Mouse (Mus musculus) natural killer cell, adult 2 months (primary cell): ENCODE data around the gene Eed.

Experiments used
- DNase-seq, 2 experiments: peaks; one replicate each; pipeline ENCODE4 v3.0.0; 2022; ENCODE audit warnings: low spot score in 2 of 2

Eed gene

DNA sequence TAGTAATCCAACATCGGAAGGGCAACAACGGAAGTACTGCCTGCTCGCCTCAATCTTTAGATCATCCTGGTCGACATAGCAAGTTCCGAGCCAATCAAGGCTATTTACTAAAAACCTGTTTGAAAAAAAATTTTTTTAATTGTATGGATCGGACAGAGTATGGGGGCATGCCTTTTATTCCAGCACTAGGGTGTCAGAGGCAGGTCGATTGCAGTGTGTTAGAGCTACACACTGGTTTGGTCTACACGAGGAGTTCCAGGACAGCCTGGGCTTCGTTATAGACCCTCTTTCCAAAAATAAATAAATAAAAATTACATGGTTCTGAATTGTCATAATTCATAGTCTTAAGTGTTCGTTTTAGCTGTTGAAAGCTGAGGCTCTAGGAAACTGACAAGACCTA lies 774 bp upstream of the Eed start:
- no peak for DNase-seq

DNA sequence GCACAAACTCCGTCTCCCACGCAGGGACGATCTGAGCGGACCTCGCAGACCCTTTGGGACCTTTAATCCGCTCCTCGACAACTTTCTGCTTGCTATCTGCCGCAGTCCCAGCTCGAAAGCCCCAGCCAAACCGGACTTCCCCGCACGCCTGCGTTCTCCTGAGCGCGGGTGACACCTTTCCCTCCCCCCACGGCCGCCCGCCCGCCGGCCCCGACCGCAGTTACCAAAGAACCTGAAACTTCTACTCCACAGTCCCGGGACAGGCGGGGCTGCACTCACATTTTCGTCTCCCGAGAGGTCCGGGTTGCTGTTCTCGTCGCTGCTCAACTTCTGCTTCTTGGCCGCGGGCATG lies 674 bp downstream of the Eed start:
- no peak for DNase-seq

- peak in 1 of 2 experiments; percentile 9 for DNase-seq
Observed at GRCm38 (mm10) chr7:89979432-89980130, 1.2 kb downstream of the Eed start.

GRCm38 (mm10) chr7:89976796-89977195 lies 4.0 kb downstream of the Eed start:
- DNase-seq = no peak

DNA sequence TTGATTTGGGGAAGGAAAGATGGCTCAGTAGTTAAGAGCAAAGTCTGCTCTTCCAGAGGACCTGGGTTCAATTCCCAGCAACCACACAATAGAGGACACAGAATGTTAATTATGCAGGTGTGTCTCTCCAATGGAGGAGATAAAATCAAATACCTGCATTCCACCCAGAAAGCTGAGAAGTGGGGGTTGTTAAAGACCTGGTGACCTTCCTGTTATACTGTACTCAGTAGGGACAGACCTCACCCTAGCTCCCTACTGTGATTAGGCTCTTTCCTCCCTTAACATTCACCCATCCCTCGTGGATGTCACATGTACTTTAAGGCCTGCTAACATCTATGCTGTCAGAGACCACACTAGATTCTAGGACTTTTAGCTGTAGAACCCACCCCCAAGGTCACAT lies 5.2 kb downstream of the Eed start:
- DNase-seq = no peak

DNA sequence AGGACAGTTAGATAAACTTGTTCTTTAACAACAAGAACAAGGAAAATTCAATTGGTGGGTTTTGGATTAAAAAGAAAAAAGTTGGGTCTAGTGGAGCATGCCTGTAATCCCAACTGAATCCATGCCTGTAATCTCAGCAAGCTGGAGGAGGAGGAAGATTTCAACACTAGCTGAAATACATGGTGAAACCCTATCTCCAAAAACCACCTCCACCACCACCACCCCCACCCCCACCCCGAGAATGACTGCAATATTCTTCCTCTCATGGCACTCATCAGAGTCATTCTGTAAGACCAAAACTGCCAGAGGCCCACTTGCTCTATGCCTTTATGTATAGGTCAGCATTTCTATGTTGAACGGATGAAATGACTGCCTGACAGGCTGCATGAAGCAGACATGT lies 13.5 kb downstream of the Eed start:
- no peak for DNase-seq

DNA sequence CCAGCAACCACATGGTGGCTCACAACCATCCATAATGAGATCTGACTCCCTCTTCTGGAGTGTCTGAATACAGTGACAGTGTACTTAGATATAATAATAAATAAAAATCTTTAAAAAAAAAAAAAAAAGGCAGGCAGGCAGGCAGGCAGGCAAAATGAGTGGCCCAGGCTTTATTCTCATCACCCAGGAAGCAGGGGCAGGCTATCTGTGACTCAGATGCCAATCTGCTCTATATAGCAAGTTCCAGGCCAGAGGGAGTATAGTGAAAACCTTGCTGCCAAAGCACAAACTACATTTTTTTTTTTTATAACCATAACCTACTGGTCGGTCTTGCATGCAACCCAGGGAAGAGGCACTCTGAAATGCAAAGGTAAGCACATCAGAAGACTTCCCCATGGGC lies 14.0 kb downstream of the Eed start:
- no peak for DNase-seq

GRCm38 (mm10) chr7:89963135-89963534 lies 17.6 kb downstream of the Eed start:
- DNase-seq = no peak

- DNase-seq = no peak
Observed at GRCm38 (mm10) chr7:89957300-89957699, 23.5 kb downstream of the Eed start.

- no peak for DNase-seq
Observed at GRCm38 (mm10) chr7:89954261-89954660, 26.5 kb downstream of the Eed start.

DNA sequence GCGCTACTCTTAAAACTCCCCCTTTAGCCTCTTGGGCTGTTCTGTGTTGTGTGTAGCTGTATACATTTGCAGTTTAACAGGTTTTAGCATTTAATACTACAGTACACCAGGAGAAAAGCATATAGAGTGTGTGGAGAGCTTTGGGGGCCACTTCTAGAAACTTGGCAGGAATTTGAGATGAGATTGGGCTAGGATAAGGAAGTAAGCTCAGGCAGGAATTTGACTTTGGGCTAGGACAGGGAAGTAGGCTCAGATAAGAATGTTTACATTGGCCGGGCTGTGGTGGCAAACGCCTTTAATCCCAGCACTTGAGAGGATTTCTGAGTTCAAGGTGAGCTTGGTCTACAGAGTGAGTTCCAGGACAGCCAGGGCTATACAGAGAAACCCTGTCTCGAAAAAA lies 31.4 kb downstream of the Eed start:
- no peak for DNase-seq

GRCm38 (mm10) chr7:89948026-89948425 lies 32.8 kb downstream of the Eed start:
- DNase-seq = no peak

DNA sequence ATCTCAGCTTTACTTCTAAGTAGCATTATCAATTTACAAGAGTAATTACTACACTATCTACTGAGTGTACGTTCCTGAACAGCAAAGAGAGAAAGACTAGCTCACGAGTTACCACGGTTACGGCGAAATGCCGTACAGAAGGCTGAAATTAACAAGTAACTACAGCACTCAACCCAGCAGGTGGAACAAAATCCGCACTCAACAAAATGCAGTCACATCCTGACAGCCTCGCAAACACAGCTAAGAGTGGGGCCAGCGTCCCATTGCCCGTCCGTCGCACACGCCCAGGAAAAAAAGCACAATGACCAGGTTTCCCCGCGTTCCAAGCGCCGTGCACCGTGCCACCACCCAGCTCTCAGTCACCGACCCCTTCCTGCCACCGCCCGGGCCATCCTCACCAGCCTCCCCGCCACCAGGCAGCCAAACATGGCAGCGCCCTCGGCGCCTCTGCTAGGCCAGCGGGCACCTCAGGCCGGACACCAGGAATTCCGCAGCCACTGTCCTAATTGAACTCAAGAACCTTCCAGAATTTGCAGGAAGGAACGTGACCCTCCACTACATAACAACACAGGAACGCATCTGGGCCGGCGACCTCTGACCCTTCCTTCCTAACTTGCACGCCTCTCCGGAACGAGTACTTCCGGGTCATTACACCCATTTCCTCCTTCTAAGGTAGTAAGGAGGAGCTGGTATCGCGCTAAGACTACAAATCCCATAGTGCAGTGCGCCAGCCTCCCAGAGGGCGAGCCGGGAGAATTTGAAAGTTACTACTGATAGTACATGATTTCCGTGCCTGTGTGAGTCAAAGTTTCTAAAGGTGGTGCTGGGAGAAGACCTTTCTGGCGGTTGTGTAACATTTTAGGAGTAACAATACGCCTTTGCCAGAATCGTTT lies 40.0 kb downstream of the Eed start, which contains the start of gene Hikeshi:
Gene Hikeshi (minus strand): TSS at position 634 of the 893 bp plus-strand sequence.
- peak; percentile 94 for DNase-seq

- DNase-seq = no peak
Observed at GRCm38 (mm10) chr7:89939497-89940353, 41.1 kb downstream of the Eed start.

- DNase-seq = no peak
Observed at GRCm38 (mm10) chr7:89923441-89924180, 57.2 kb downstream of the Eed start.

GRCm38 (mm10) chr7:89917776-89918175 lies 63.0 kb downstream of the Eed start:
- no peak for DNase-seq

DNA sequence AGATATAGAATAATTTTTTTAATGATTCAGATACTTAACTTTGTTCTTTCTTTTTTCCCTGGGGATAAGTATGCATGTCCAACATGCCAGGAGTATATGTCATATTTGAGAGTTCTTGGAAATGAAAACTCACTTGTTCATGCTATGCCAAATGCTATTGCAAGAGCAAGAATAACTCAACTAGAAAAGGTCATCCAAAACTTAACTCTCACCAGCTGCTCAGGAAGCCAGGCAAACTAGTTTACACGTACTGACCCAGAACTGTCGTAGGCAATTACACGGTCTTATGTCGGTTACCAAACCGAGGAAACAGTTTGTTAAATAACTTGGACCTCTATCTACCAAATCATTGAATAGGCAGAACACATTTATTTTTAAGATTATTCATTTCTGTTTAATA lies 64.1 kb downstream of the Eed start:
- DNase-seq = no peak

DNA sequence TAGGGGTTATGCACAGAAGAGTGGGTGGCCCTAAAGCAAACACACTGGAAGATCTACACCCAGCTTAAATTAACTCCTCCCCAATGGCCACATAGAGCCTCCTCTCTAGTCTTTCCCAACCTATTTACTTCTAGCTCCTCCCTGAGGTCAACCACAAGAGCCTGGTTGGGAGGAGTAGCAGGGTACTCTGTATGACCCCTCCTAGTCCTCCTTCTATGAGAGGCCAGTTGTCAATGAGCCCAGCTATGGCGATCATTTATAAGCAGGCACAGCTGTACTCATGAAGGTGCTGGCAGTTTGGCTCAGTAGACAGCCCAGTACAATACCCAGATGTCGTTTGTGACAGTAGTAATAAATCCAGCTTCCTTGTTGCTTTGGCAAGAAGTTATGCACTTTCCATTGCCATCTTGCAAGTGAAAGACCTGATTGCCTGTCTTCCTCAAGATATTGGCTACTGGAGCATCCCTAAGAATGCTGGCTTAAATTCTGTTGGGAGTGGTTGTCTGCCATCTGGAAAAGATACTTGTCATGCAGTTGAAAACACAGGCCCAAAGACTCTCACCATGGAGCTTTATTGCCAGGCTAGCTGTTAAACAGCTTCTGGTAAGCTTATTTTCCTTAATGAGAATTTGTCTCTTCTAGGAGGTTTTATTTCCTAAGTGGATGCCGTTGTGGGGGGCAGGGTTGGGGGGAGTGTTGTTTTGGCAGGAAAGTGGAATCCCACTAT lies 67.2 kb downstream of the Eed start:
- no peak for DNase-seq

- DNase-seq = no peak
Observed at GRCm38 (mm10) chr7:89912356-89912755, 68.4 kb downstream of the Eed start.

DNA sequence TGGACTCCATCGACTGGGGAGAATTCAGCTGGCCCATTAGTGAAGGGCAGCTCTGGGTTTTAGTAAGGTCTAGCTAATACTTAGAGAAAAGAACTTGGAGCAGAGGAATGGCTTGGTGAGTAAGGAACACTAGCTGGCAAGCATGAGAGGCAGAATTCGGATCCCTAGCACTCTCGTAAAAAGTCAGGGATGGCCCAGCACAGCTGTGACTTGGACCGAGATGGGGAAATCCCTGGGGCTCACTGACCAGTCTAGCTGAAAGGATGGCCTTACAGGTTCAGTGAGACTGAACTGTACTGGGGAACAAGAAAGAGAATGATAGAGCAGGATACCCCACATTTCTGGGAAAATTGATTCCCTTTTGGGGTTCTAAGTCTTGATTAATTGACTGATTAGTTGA lies 71.1 kb downstream of the Eed start:
- no peak for DNase-seq
